In genomic region chr9:69443203-69443602, GRCm38 (mm10) we compare ENCODE assay signal across 12 mouse cellular contexts. TPM values are rescaled to one million over a fixed set of nuclear protein-coding genes. Genes with fewer than 3 reads are reported as not detected.
DNase-seq lines count a peak whose midpoint lies in the region; ATAC-seq lines count a peak whose summit lies in the region.
"Had no signal": no experiment of that assay in that cellular context is flagged by ENCODE, and none has a peak within 500 bp of the region (broad histone marks: within the 10 kb centered on the region; RNA-seq: fewer than 3 reads in every experiment).

No protein-coding gene starts in this region.

- no peak overlapping the region for H3K27ac ChIP-seq in heart, embryonic 10.5 days
- H3K27ac ChIP-seq in heart, embryonic 15.5 days, result 0 out of 2 replicates have a peak overlapping the region, but pooled peaks have one; percentile 47
- H3K27ac ChIP-seq: hindbrain, embryonic 14.5 days; neural tube, embryonic 12.5 days had no signal

- H3K4me1 ChIP-seq in heart, embryonic 10.5 days, result peaks cover 14% of the 10 kb centered on the region
- peaks cover 11% of the 10 kb centered on the region for H3K4me1 ChIP-seq in heart, embryonic 15.5 days (replicated peaks)

- peak; percentile 97 for DNase-seq in heart, adult 11 months
- no peak for DNase-seq in heart, embryonic 10.5 days (ENCODE audit: low spot score)
- peak; percentile 91 for DNase-seq in Muller cell, postnatal 12 days (ENCODE audit: inconsistent ontology term)
- DNase-seq in lung, postnatal 36 days, result peak; percentile 74
- no peak for DNase-seq in cerebellum, adult 11 months
- DNase-seq in layer of hippocampus, adult 9-10 months (ENCODE audit: low spot score), result no peak
- no peak for DNase-seq in frontal cortex, adult 2 months (ENCODE audit: extremely low spot score in 1 of 2, low spot score in 1 of 2)
- DNase-seq: forebrain, postnatal 0 days; layer of hippocampus, postnatal 36 days had no signal

- H3K4me3 ChIP-seq in heart, embryonic 10.5 days, result no peak overlapping the region
- H3K4me3 ChIP-seq in heart, embryonic 15.5 days, result no peak overlapping the region
- H3K4me3 ChIP-seq: neural tube, embryonic 12.5 days had no signal

- H3K27me3 ChIP-seq in heart, embryonic 10.5 days (ENCODE audit: insufficient read depth, poor library complexity, severe bottlenecking), result no peaks in the 10 kb centered on the region
- H3K27me3 ChIP-seq in heart, embryonic 15.5 days, result no peaks in the 10 kb centered on the region
- H3K27me3 ChIP-seq: neural tube, embryonic 12.5 days had no signal

- WGBS in heart, embryonic 10.5 days, result 55% methylated on average over 3 of the region's 3 CpGs
- 31% methylated on average over 3 of the region's 3 CpGs for WGBS in heart, embryonic 15.5 days

- H3K9me3 ChIP-seq in heart, embryonic 10.5 days, result no peaks in the 10 kb centered on the region
- H3K9me3 ChIP-seq in heart, embryonic 15.5 days (replicated peaks), result no peaks in the 10 kb centered on the region
- H3K9me3 ChIP-seq: neural tube, embryonic 12.5 days had no signal

- H3K9ac ChIP-seq in heart, embryonic 15.5 days, result no peak overlapping the region
- H3K9ac ChIP-seq: forebrain, postnatal 0 days; hindbrain, embryonic 14.5 days; neural tube, embryonic 12.5 days had no signal

- H3K4me2 ChIP-seq in heart, embryonic 15.5 days, result no peak overlapping the region
- H3K4me2 ChIP-seq: hindbrain, embryonic 14.5 days; neural tube, embryonic 12.5 days had no signal

- no peaks in the 10 kb centered on the region for H3K36me3 ChIP-seq in heart, embryonic 10.5 days
- no peaks in the 10 kb centered on the region for H3K36me3 ChIP-seq in heart, embryonic 15.5 days
- H3K36me3 ChIP-seq: neural tube, embryonic 12.5 days had no signal

- no peak for ATAC-seq in heart, embryonic 15.5 days (replicated peaks; ENCODE audit: insufficient number of reproducible peaks, insufficient read depth, low FRiP score, low read depth)
- ATAC-seq: forebrain, postnatal 0 days had no signal

RNA-seq across cellular contexts. Expression of gene Anxa2, which starts 10.2 kb away (rescaled TPM):
- 349 and 412 TPM in 2 replicates for polyA plus RNA-seq in heart, embryonic 10.5 days (2016; fragmentation: Nextera tagmentation; extraction: Ambion mirVana)
- 544 and 629 TPM in 2 replicates for polyA plus RNA-seq in heart, embryonic 15.5 days (2015; fragmentation: Nextera tagmentation; extraction: Ambion mirVana)
- 21.2 and 22.7 TPM in 2 replicates for polyA plus RNA-seq in frontal cortex, adult 2 months (2012; rRNA removed)

RNA-seq across cellular contexts. Expression of gene Ice2, which starts 45.5 kb away (rescaled TPM):
- polyA plus RNA-seq in heart, embryonic 10.5 days (2016; fragmentation: Nextera tagmentation; extraction: Ambion mirVana), result 13.0 and 17.0 TPM in 2 replicates
- 11.0 and 11.5 TPM in 2 replicates for polyA plus RNA-seq in heart, embryonic 15.5 days (2015; fragmentation: Nextera tagmentation; extraction: Ambion mirVana)
- polyA plus RNA-seq in frontal cortex, adult 2 months (2012; rRNA removed), result 7.2 and 8.4 TPM in 2 replicates

Comparison
In these comparisons a context has a peak if more than half of its experiments do, and no peak if none do; other contexts are left out.
1. DNase-seq: peak in heart, adult 11 months (single experiment), Muller cell, postnatal 12 days (single experiment) and lung, postnatal 36 days (single experiment); none in heart, embryonic 10.5 days (single experiment), cerebellum, adult 11 months (single experiment), layer of hippocampus, adult 9-10 months (single experiment) and frontal cortex, adult 2 months (0 of 2).
2. RNA of gene Anxa2, which starts 10.2 kb away (polyA plus RNA-seq): 544 to 629 TPM in heart, embryonic 15.5 days and 349 to 412 TPM in heart, embryonic 10.5 days; 21.2 to 22.7 TPM in frontal cortex, adult 2 months; every median in the first group is over 10 times any median in the second.